Mouse (Mus musculus) layer of hippocampus, adult 9-11 months (tissue): ENCODE results near the gene Ryr2.
"Not testable (repeated sequence)": the region's sequence is repeated elsewhere in the genome, so short reads cannot be mapped to it uniquely, and the experiment has no call there.

Source experiments
- DNase-seq: peaks from one replicate; pipeline ENCODE4 v3.0.0; 2022

The Ryr2 gene

DNA sequence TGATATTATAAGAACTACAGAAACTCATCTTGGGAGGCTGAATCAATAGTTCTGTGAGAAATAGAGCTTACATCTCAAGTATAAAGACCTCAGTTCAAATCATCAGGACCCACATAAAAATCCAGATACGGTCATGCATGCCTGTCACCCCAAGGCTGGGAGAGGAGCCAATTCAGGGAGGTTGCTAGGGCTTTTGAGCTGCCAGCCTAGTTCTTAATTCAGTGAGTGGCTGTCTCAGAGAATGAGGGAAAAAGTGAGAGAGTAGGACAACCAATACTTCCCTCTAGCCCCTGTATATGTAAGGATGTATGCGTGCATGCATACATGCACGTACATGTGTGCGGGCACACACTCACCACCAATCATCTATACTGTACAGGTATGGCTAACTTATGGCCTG is 390.5 kb downstream of the Ryr2 start:
- DNase-seq: no peak

- no peak for DNase-seq
Observed at GRCm38 (mm10) chr13:11709708-11710471, 396.9 kb downstream of the Ryr2 start.

- DNase-seq: no peak
Observed at GRCm38 (mm10) chr13:11701721-11702120, 405.0 kb downstream of the Ryr2 start.

- no peak for DNase-seq
Observed at GRCm38 (mm10) chr13:11696496-11696895, 410.2 kb downstream of the Ryr2 start.

DNA sequence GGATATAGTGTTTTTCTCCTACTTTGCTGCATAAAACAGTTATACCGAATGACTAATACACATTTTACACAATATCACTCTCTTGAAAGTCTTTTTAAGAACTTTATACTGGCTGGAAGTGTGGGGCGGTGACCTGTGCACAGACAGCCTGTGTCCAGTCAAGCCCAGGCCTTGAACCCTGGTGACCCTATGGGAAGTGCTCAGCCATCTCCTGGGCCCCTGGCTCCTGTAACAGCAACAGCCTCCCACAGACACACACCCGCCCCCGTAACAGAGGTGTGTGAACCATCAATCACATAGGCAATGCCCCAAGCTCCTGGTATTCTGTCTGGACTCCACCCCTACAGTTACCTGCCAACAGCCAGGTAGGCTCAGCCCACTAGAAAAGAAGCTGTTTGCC is 424.9 kb downstream of the Ryr2 start:
- DNase-seq: no peak

- no peak for DNase-seq
Observed at GRCm38 (mm10) chr13:11662815-11663214, 443.9 kb downstream of the Ryr2 start.

DNA sequence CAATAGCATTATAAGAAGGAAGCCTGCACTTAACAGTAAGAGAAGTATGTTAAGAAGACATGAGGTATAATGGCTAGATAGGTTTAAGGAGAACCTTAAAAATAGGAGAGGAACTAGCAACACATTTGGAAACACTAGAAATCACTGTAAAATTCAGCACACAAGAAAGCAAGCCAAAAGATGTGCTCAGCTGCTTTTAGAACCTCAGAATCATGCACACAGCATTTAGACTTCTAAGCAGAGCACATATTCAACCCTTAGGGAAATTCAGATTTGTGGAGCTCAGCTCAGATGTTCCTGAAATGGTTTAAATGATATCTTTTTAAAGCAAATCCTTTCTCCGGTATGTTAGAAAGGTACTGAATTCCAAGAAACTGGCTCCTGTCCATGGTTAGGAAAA is 461.9 kb downstream of the Ryr2 start:
- no peak for DNase-seq

DNA sequence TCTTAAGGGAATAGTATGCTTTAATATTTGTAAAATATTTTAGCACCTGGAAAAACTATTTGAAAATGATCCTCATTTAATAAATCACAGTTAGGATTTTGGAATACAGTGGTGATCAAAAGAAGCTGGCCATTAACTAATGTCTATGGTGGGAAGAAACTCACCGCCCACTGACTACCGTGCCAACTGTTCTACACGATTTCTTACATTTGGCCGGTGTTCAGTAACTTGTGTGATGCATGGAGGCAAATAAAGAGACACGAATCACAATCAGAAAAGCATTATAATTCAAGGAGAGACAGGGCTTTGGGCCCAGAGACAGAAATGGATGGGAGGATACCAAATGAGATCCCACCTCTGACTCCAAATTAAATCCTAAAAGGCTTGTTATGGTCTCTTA is 470.4 kb downstream of the Ryr2 start:
- peak; percentile 60 for DNase-seq

GRCm38 (mm10) chr13:11624513-11624912 is 482.2 kb downstream of the Ryr2 start:
- DNase-seq: no peak

GRCm38 (mm10) chr13:11595431-11595830 is 511.3 kb downstream of the Ryr2 start:
- DNase-seq: no peak

GRCm38 (mm10) chr13:11585283-11585682 is 521.5 kb downstream of the Ryr2 start:
- no peak for DNase-seq

DNA sequence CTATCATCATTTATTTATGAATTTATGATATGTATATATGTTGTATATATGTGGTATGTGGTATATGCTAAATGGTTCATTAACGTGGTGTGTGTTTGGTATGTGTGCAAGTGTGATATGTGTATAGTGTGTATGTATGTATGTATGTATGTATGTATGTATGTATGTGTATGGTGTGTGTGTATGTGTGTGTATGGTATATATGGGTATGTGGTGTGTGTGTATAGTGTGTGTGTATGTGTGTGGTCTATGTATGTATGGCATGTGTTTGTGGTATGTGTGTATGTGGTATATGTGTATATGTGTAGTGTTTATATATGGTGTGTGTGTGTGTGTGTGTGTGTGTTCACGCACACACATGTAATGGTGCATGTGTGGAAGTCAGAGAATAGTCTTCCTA is 534.2 kb downstream of the Ryr2 start:
- DNase-seq: no peak

- no peak for DNase-seq
Observed at GRCm38 (mm10) chr13:11567376-11567775, 539.4 kb downstream of the Ryr2 start.

GRCm38 (mm10) chr13:11566486-11566885 is 540.3 kb downstream of the Ryr2 start:
- no peak for DNase-seq

DNA sequence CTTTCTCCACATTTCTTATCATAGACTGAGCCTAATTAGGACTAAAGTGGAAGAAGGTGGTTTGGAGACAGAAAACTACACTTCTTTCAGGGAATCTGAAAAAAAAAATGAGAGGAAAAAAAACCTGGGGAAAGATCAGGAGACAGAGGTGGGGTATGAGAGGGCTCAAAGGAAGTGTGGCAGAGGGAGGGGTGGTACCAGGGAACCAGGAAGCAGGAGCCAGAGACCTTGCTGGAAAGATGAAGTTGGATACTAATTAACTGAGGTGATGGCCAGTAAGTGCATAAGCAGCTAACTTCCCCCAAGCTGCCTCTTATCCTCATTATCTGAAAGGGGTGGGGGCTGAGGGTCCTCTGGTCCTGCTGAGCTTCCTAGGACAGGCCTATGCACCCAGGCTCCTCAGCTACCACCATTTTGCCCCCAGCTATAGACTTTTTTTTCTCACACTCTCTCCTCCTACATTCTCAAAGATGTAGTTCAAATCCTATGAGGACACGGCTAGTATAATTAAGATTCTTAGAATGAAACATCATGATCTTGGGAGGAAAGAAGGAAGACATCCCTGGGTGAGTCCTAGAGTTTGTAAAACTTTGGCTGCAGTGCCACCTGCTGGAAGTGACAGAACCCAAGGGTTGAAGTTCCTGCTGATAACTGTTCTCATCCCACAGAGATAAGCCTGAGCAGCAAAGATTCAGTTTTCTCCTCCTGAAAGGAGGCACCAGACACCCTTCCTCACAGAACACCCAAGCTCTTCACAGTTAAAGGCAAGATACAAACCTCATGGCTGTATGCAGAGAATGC is 543.3 kb downstream of the Ryr2 start:
- peak; percentile 40 for DNase-seq

- DNase-seq: no peak
Observed at GRCm38 (mm10) chr13:11549644-11550043, 557.1 kb downstream of the Ryr2 start.

DNA sequence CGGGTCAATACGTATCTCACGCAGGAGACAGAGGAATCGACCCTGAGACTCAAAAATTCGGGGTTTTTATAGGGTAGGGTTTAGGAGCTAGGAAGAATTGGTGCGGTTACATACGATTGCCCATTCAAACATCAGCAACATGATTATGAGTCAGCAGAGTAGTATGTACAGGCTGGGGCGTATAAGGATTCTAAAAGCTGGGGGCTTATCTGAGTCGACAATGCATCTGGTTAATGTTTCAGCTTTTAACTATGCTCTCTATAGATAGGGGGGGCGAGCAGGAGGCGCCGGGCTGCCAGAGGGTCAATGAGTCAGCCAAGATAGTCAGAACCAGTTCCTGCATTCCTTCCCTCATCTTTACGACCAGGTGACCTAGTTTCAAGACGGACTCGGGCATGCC is 557.6 kb downstream of the Ryr2 start:
- DNase-seq: not testable (repeated sequence)

- no peak for DNase-seq
Observed at GRCm38 (mm10) chr13:11545841-11546240, 560.9 kb downstream of the Ryr2 start.

DNA sequence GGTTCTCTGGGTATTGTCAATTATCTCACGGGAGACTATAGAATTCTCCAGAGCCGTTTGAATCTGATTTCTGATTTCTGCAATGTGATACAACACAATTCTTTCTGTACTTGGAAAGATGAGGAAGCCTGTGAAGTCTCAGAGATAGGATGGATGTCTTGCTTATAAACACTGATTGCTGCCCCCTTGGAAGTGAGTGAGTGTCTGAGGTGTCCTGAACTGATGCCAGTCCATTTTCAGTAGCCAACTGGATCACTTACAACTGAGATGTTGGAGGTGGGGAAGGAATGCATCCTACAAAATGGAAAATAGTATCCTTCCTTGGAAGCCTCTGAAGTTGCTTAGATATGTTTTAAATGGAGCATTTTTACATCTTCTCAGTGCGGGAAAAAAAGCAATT is 564.2 kb downstream of the Ryr2 start:
- no peak for DNase-seq

GRCm38 (mm10) chr13:11536851-11537250 is 569.9 kb downstream of the Ryr2 start:
- DNase-seq: no peak

DNA sequence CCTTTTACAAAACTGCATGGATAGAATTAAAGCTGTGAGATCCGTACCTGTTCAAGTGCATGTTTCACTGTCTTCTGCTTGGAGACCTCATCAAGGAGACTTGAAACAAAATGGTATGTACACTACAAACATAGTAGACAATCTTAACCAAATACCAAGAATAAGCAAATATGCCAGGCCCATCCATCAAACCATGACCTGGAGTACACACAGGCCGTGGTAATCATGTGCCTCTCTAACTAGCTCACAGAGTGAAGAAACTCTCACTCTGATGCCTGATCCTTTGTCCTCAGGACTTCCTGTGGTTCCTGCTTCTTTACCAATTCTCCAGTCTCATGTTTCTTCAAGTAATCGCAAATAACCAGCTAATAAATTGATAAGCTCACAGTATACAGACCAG is 570.9 kb downstream of the Ryr2 start:
- DNase-seq: no peak

GRCm38 (mm10) chr13:11533265-11533664 is 573.5 kb downstream of the Ryr2 start:
- DNase-seq: no peak

DNA sequence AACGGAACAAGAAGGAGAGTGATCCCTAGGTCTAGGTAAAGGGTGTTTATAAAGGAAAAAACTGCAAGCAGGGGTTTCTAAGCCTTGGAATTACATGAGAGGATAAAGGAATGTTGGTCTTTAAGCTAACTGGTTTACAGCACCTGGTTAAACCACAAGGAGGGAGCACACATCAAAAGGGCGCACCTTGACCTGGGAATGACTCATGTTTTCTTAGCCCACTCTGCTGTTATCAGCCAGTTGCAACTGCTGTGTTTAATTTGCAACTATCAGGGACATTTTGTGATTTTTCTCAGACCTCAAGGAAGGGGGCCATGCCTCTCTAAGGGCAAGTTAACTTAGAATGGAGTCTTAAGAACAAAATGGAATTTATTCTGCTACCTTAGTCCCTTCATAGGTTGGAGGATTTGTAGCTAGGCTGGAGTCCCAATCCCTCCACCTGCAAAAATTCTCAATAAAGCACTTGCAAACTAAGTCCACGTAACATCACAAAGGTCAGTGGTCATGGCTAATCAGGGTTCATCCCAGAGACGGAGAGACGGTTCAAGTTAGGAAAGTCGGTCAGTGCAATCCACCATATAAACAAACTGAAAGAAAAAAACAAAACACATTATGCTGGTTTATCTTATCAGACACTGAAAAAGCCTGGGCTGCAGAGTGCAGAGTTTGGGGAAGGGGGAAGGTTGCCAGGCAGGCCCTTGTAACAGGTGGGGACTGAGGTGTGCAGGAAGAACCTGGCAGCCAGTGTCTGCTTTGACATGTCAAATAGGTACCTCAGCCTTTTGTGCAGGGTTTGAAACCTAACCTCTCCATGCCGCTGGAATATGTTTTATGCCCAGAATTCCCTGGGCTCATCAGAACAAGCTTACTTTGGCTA is 574.5 kb downstream of the Ryr2 start:
- no peak for DNase-seq
